Mouse (Mus musculus): ENCODE data around the gene Catsper2.

DNA sequence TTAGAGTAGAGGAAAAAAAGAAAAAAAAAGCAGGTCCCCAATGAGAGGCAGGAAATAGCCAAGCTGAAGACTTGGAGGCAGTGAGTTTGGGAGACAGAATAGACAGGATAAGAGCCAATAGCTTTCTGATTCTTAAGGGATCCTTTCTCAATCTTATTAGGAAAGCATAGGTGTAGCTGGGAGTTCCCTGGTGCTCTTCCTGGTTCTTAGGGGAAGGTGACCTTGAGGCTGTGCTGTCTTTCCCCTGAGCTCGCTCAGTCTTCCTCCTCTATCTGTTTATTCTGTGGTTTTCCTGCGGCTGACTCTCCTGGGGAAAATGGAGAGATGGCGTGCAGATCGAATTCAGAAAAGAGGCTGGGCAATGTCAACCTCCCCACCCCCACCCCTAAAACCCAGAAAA, 55.6 kb downstream of the Catsper2 start:
- no peak for TF ChIP-seq CTCF (IDR thresholded peaks at IDR 0.05; ENCODE audit: borderline replicate concordance, insufficient read depth, low read length)
- TF ChIP-seq POLR2A (IDR thresholded peaks at IDR 0.05; ENCODE audit: low read depth, low read length): no peak
